Mouse (Mus musculus): ENCODE results near the gene Lrp6. TPM values are rescaled to one million over a fixed set of nuclear protein-coding genes. Genes with fewer than 3 reads are reported as not detected.

Gene Lrp6
- polyA plus RNA-seq, 2 experiments: 6.2 to 6.9 TPM

GRCm38 (mm10) chr6:134509731-134510226, 57.0 kb downstream of the Lrp6 start:
- H3K27ac ChIP-seq: no peak overlapping the region
- H3K4me2 ChIP-seq (ENCODE audit: low read depth): no peak overlapping the region
- no peak overlapping the region for H3K4me3 ChIP-seq (ENCODE audit: insufficient read depth in 1 of 2, low read depth in 2 of 2, low read length in 2 of 2)
- H3K36me3 ChIP-seq (replicated peaks; ENCODE audit: control insufficient read depth, insufficient read depth, low read depth): peaks cover 7% of the 10 kb centered on the region
- DNase-seq (ENCODE audit: low read depth in 3 of 3, low spot score in 3 of 3): no peak
- WGBS (ENCODE audit: insufficient replicate concordance): 71% methylated on average over 10 of the region's 10 CpGs
- peaks cover 3% of the 10 kb centered on the region in 2 experiments; a peak in 3 of 4 replicates for H3K4me1 ChIP-seq (replicated peaks; ENCODE audit: control insufficient read depth in 2 of 2, insufficient read depth in 2 of 2, low read length in 1 of 2)
- no peaks in the 10 kb centered on the region for H3K27me3 ChIP-seq (ENCODE audit: control insufficient read depth, insufficient read depth, low read length)
- TF ChIP-seq EP300 (IDR thresholded peaks at IDR 0.05; ENCODE audit: low read depth): no peak
- no peak for TF ChIP-seq CTCF (IDR thresholded peaks at IDR 0.05; ENCODE audit: low read depth)
- H3K9me3 ChIP-seq (ENCODE audit: control insufficient read depth, low read length): no peaks in the 10 kb centered on the region
- H3K9ac ChIP-seq (replicated peaks): no peak overlapping the region
- ATAC-seq (ENCODE audit: insufficient read depth): no peak

- Histone ChIP-seq H3K27ac (no peak overlapping the region), H3K36me3 (replicated peaks; ENCODE audit: control insufficient read depth, insufficient read depth, low read depth) (peaks cover 7% of the 10 kb centered on the region), H3K27me3 (ENCODE audit: control insufficient read depth, insufficient read depth, low read length) (no peaks in the 10 kb centered on the region), H3K4me2 (ENCODE audit: low read depth) (no peak overlapping the region), H3K9me3 (ENCODE audit: control insufficient read depth, low read length) (no peaks in the 10 kb centered on the region), H3K9ac (replicated peaks) (no peak overlapping the region), H3K4me1 (replicated peaks; ENCODE audit: control insufficient read depth in 2 of 2, insufficient read depth in 2 of 2, low read length in 1 of 2) (no peaks in the 10 kb centered on the region), H3K4me3 (ENCODE audit: insufficient read depth in 1 of 2, low read depth in 2 of 2, low read length in 2 of 2) (no peak overlapping the region)
- TF ChIP-seq EP300 (IDR thresholded peaks at IDR 0.05; ENCODE audit: low read depth): no peak
- no peak for TF ChIP-seq CTCF (IDR thresholded peaks at IDR 0.05; ENCODE audit: low read depth)
- ATAC-seq (ENCODE audit: insufficient read depth): peak; percentile 60; the same call in 1 of the 2 replicates
- 63% methylated on average over 4 of the region's 4 CpGs for WGBS (ENCODE audit: insufficient replicate concordance)
- DNase-seq (ENCODE audit: low read depth in 3 of 3, low spot score in 3 of 3): no peak
Observed at GRCm38 (mm10) chr6:134504866-134505265, 61.9 kb downstream of the Lrp6 start.

GRCm38 (mm10) chr6:134502335-134502734, 64.4 kb downstream of the Lrp6 start:
- Histone ChIP-seq H3K4me1 (replicated peaks; ENCODE audit: control insufficient read depth in 2 of 2, insufficient read depth in 2 of 2, low read length in 1 of 2) (peaks cover 0 to 4% of the 10 kb centered on the region in 2 experiments; a peak in 2 of 4 replicates), H3K9ac (replicated peaks) (no peak overlapping the region), H3K4me2 (ENCODE audit: low read depth) (no peak overlapping the region), H3K4me3 (ENCODE audit: insufficient read depth in 1 of 2, low read depth in 2 of 2, low read length in 2 of 2) (no peak overlapping the region), H3K27ac (no peak overlapping the region), H3K27me3 (ENCODE audit: control insufficient read depth, insufficient read depth, low read length) (no peaks in the 10 kb centered on the region), H3K9me3 (ENCODE audit: control insufficient read depth, low read length) (no peaks in the 10 kb centered on the region), H3K36me3 (replicated peaks; ENCODE audit: control insufficient read depth, insufficient read depth, low read depth) (peaks cover 6% of the 10 kb centered on the region)
- DNase-seq (ENCODE audit: low read depth in 3 of 3, low spot score in 3 of 3) (no peak), ATAC-seq (ENCODE audit: insufficient read depth) (no peak)
- 78% methylated on average over 7 of the region's 7 CpGs for WGBS (ENCODE audit: insufficient replicate concordance)
- no peak for TF ChIP-seq EP300 (IDR thresholded peaks at IDR 0.05; ENCODE audit: low read depth)
- TF ChIP-seq CTCF (IDR thresholded peaks at IDR 0.05; ENCODE audit: low read depth): no peak

- Histone ChIP-seq H3K36me3 (replicated peaks; ENCODE audit: control insufficient read depth, insufficient read depth, low read depth) (0 out of 2 replicates have a peak, but pooled peaks cover under 1% of the 10 kb centered on the region), H3K9me3 (ENCODE audit: control insufficient read depth, low read length) (no peaks in the 10 kb centered on the region), H3K4me1 (replicated peaks; ENCODE audit: control insufficient read depth in 2 of 2, insufficient read depth in 2 of 2, low read length in 1 of 2) (peaks cover 0 to 4% of the 10 kb centered on the region in 2 experiments; a peak in 2 of 4 replicates), H3K4me2 (ENCODE audit: low read depth) (no peak overlapping the region), H3K27me3 (ENCODE audit: control insufficient read depth, insufficient read depth, low read length) (no peaks in the 10 kb centered on the region), H3K27ac (no peak overlapping the region), H3K4me3 (ENCODE audit: insufficient read depth in 1 of 2, low read depth in 2 of 2, low read length in 2 of 2) (no peak overlapping the region), H3K9ac (replicated peaks) (no peak overlapping the region)
- ATAC-seq (ENCODE audit: insufficient read depth) (no peak), DNase-seq (ENCODE audit: low read depth in 3 of 3, low spot score in 3 of 3) (no peak)
- WGBS (ENCODE audit: insufficient replicate concordance): 72% methylated on average over 10 of the region's 10 CpGs
- TF ChIP-seq EP300 (IDR thresholded peaks at IDR 0.05; ENCODE audit: low read depth): no peak
- no peak for TF ChIP-seq CTCF (IDR thresholded peaks at IDR 0.05; ENCODE audit: low read depth)
Observed at GRCm38 (mm10) chr6:134500381-134501162, 66.2 kb downstream of the Lrp6 start.

GRCm38 (mm10) chr6:134499089-134499488, 67.7 kb downstream of the Lrp6 start:
- Histone ChIP-seq H3K27ac (no peak overlapping the region), H3K9me3 (ENCODE audit: control insufficient read depth, low read length) (no peaks in the 10 kb centered on the region), H3K4me1 (replicated peaks; ENCODE audit: control insufficient read depth in 2 of 2, insufficient read depth in 2 of 2, low read length in 1 of 2) (peaks cover 0 to 4% of the 10 kb centered on the region in 2 experiments; a peak in 2 of 4 replicates), H3K4me3 (ENCODE audit: insufficient read depth in 1 of 2, low read depth in 2 of 2, low read length in 2 of 2) (no peak overlapping the region), H3K4me2 (ENCODE audit: low read depth) (no peak overlapping the region), H3K9ac (replicated peaks) (no peak overlapping the region), H3K27me3 (ENCODE audit: control insufficient read depth, insufficient read depth, low read length) (no peaks in the 10 kb centered on the region), H3K36me3 (replicated peaks; ENCODE audit: control insufficient read depth, insufficient read depth, low read depth) (no peaks in the 10 kb centered on the region)
- ATAC-seq (ENCODE audit: insufficient read depth): no peak
- TF ChIP-seq EP300 (IDR thresholded peaks at IDR 0.05; ENCODE audit: low read depth) (no peak), CTCF (IDR thresholded peaks at IDR 0.05; ENCODE audit: low read depth) (no peak)
- 67% methylated on average over 2 of the region's 2 CpGs for WGBS (ENCODE audit: insufficient replicate concordance)
- no peak for DNase-seq (ENCODE audit: low read depth in 3 of 3, low spot score in 3 of 3)
